Mouse (Mus musculus) layer of hippocampus, adult 18-20 months (tissue): ENCODE data around the gene Gm2115. TPM values are rescaled to one million over a fixed set of nuclear protein-coding genes. Genes with fewer than 3 reads are reported as not detected.

ENCODE experiments used
- total RNA-seq, 2 experiments: library from RNA; stranded (reverse); gene quantifications; 2 replicates each; pipeline ENCODE4 v1.2.3; 2021

Gene Gm2115
- total RNA-seq, 2 experiments from 2014 or later, result 79.9 to 87.8 TPM

Other genes with a start within 250 kb of the Gm2115 start
- gene Arnt2, start 118.8 kb upstream of the Gm2115 start, total RNA-seq, result 100 to 1,000 TPM; 158 to 160 TPM
- 10 to 100 TPM; 22.9 to 23.7 TPM for gene Fah, start 77.8 kb downstream of the Gm2115 start, total RNA-seq
- 10 to 100 TPM; 67.9 to 77.0 TPM for gene Zfand6, start 161.0 kb downstream of the Gm2115 start, total RNA-seq